Mouse (Mus musculus) CH12.LX (cell line): Measurements from ENCODE around the gene Trmt10b. TPM values are rescaled to one million over a fixed set of nuclear protein-coding genes. Genes with fewer than 3 reads are reported as not detected.

Source experiments
- polyA plus RNA-seq: library from polyadenylated mRNA; unstranded; fragments of >175 nt; gene quantifications from 2 replicates; pipeline ENCODE4 v1.2.1, GENCODE M21; 2012; ENCODE audit warnings: low read depth; ENCODE audit not compliant: insufficient read length
- total RNA-seq, 2 experiments: library from RNA; depleted of rRNA; stranded (reverse); fragments of 300-350 nt in 1 of 2; fragments of >200 nt in 1 of 2; gene quantifications; 2 replicates each; pipeline ENCODE4 v1.2.3; 2012 to 2014

The Trmt10b gene
- total and polyA plus RNA-seq, 3 experiments: 7.6 to 13.4 (median 9.5) TPM

Other genes starting within 250 kb of the Trmt10b start
- gene Fbxo10, start 212.5 kb upstream of the Trmt10b start, total RNA-seq (2012; rRNA removed): 0.97 and 1.4 TPM in 2 replicates
- gene Fbxo10, start 212.5 kb upstream of the Trmt10b start, total RNA-seq (2014; rRNA removed): 0.39 and 0.49 TPM in 2 replicates
- gene Fbxo10, start 212.5 kb upstream of the Trmt10b start, polyA plus RNA-seq: 0.64 and 0.71 TPM in 2 replicates
- gene Tomm5, start 189.0 kb upstream of the Trmt10b start, total RNA-seq (2012; rRNA removed): 313 and 458 TPM in 2 replicates
- 845 and 877 TPM in 2 replicates for gene Tomm5, start 189.0 kb upstream of the Trmt10b start, total RNA-seq (2014; rRNA removed)
- gene Tomm5, start 189.0 kb upstream of the Trmt10b start, polyA plus RNA-seq: 321 and 339 TPM in 2 replicates
- not detected in 2 replicates for gene Frmpd1, start 112.3 kb upstream of the Trmt10b start, total RNA-seq (2012; rRNA removed)
- gene Frmpd1, start 112.3 kb upstream of the Trmt10b start, total RNA-seq (2014; rRNA removed): not detected in 2 replicates
- not detected in 2 replicates for gene Frmpd1, start 112.3 kb upstream of the Trmt10b start, polyA plus RNA-seq
- 6.8 and 8.7 TPM in 2 replicates for gene Dcaf10, start 45.0 kb downstream of the Trmt10b start, total RNA-seq (2012; rRNA removed)
- gene Dcaf10, start 45.0 kb downstream of the Trmt10b start, total RNA-seq (2014; rRNA removed): 11.5 and 11.6 TPM in 2 replicates
- 11.1 and 12.2 TPM in 2 replicates for gene Dcaf10, start 45.0 kb downstream of the Trmt10b start, polyA plus RNA-seq
- gene Exosc3, start 45.6 kb downstream of the Trmt10b start, total RNA-seq (2012; rRNA removed): 165 and 176 TPM in 2 replicates
- gene Exosc3, start 45.6 kb downstream of the Trmt10b start, total RNA-seq (2014; rRNA removed): 213 and 222 TPM in 2 replicates
- gene Exosc3, start 45.6 kb downstream of the Trmt10b start, polyA plus RNA-seq: 255 and 317 TPM in 2 replicates
- 30.3 and 44.4 TPM in 2 replicates for gene Slc25a51, start 111.6 kb downstream of the Trmt10b start, total RNA-seq (2012; rRNA removed)
- 37.1 and 44.7 TPM in 2 replicates for gene Slc25a51, start 111.6 kb downstream of the Trmt10b start, total RNA-seq (2014; rRNA removed)
- 26.3 and 27.6 TPM in 2 replicates for gene Slc25a51, start 111.6 kb downstream of the Trmt10b start, polyA plus RNA-seq
- 5.9 and 8.6 TPM in 2 replicates for gene Shb, start 235.3 kb downstream of the Trmt10b start, total RNA-seq (2012; rRNA removed)
- gene Shb, start 235.3 kb downstream of the Trmt10b start, total RNA-seq (2014; rRNA removed): 7.6 and 7.7 TPM in 2 replicates
- 15.5 and 18.4 TPM in 2 replicates for gene Shb, start 235.3 kb downstream of the Trmt10b start, polyA plus RNA-seq